Mouse (Mus musculus) liver, adult 2 months (tissue): ENCODE measurements at regions not wholly inside any gene's neighbourhood (a gene's known extent, or its start where the extent isn't known, plus 50 kb on each side); places are given as distances from the start of the nearest gene placed in this dataset.

Source experiments
- CTCF ChIP-seq: fragments of 200-500 bp; IDR thresholded peaks from 2 replicates; pipeline ENCODE4 v1.5.1; 2011; ENCODE audit warnings: low read depth, low read length, control low read depth
- POLR2A ChIP-seq: fragments of 200-500 bp; IDR thresholded peaks from 2 replicates; pipeline ENCODE4 v1.6.1; 2011; ENCODE audit warnings: low read length, control low read depth; ENCODE audit not compliant: insufficient read depth; ENCODE audit errors: extremely low read depth

DNA sequence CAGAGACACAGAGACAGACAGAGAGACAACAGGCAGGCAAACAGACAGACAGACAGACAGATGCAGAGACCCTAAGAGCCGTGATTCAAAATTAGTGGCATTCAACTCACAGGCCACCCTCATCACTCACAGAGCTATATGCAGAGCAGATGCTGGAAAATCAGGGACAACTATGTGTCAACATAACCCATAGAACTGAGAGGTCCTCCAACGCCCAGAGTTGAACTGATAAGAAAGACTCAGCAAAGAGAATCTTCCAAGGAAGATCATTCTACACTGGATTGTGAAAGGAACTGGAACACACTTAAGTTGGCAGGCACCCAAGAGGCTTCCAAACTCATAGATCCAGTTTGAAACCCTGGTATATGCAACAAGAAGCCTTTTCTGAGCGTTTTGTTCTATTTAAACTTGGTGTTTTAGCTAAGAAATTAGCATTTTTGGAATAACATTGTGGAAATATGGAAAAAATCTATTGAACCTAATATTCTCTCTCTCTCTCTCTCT, 65.1 kb upstream of the Rad23b start:
- TF ChIP-seq CTCF (no peak), POLR2A (no peak)
